Mouse (Mus musculus): Measurements from ENCODE around the gene Rnf11. TPM values are rescaled to one million over a fixed set of nuclear protein-coding genes. Genes with fewer than 3 reads are reported as not detected.
"Not testable (repeated sequence)": the region's sequence is repeated elsewhere in the genome, so short reads cannot be mapped to it uniquely, and the experiment has no call there.

Gene Rnf11
- polyA plus RNA-seq, 1 experiment from 2014 or later: 43.3 TPM

DNA sequence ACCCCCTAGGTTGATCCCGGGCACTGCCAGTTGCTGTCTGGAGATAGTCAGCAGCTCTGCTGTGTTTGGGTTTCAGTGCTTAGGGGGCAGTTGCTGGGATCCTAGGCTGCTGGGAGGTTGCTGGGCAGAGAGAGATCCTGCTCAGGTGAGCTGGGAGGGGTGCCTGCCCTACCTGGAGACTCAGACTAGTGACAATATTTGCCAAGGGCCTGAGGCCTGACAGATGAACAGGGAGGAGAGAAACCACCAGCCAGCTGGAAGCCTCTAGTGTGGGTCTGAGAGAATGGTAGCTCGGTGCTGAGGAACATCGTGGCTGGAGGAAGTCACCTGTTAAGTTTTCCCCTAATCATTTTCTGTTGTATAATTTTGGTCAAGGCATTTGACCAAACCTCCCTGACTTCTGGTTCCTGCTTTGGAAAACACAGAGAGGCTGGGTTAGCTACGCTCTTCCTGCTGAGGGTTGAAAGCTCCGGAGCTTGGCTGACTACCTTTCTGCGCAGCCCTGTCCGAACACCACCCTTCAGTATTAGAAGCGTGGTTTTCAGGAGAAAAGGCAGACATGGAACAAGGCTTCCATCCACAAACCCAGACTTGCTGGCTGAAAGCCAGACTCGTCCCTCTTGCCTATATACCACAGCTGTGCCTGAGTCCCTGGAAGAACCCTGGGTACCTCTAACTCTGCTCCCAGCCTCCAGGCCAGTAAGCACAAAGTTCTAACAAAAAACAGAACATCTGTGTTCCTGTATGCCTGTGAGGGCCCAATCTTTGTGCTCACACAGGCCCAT is 76.6 kb downstream of the Rnf11 start:
- H3K9ac ChIP-seq: 0 out of 2 replicates have a peak overlapping the region, but pooled peaks have one; percentile 53

DNA sequence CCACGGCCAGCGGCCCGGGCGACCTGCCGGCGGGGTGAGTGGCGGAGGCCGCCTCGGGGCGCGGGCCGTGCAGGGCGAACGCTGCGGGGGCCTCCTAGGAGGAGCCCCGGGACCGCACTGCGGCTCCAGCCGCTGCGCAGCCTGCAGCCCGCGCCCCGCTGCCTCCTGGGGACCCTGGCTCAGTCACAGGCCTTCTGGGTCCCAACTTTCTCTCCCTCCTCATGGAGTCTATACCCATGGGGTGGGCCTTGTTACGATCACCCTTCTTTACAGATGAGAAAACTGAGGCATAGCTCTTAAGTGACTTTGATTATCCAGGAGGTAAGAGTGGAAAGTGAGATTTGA is 77.4 kb downstream of the Rnf11 start:
- Histone ChIP-seq H3K4me2 (peak overlapping the region; percentile 99), H3K36me3 (no peaks in the 10 kb centered on the region), H3K9ac (peak overlapping the region; percentile 53), H3K27ac (peak overlapping the region; percentile 57), H3K4me1 (peaks cover 25% of the 10 kb centered on the region), H3K9me3 (no peaks in the 10 kb centered on the region), H3K27me3 (no peaks in the 10 kb centered on the region), H3K4me3 (peak overlapping the region; percentile 65)
- ATAC-seq (ENCODE audit: borderline replicate concordance, extremely low read depth, low FRiP score, low TSS enrichment): no peak; the same call in 1 of the 2 replicates
- WGBS: 2% methylated on average over 22 of the region's 24 CpGs

More for the DNA sequence above, 76.6 kb downstream of the Rnf11 start:
- WGBS: 57% methylated on average over 9 of the region's 9 CpGs
- H3K4me1 ChIP-seq: peaks cover 25% of the 10 kb centered on the region
- H3K9me3 ChIP-seq: no peaks in the 10 kb centered on the region
- H3K4me2 ChIP-seq: peak overlapping the region; percentile 99
- no peaks in the 10 kb centered on the region for H3K36me3 ChIP-seq
- peak overlapping the region; percentile 65 for H3K4me3 ChIP-seq
- no peak for ATAC-seq (ENCODE audit: borderline replicate concordance, extremely low read depth, low FRiP score, low TSS enrichment)
- peak overlapping the region; percentile 26; the same call in 1 of the 2 replicates for H3K27ac ChIP-seq
- H3K27me3 ChIP-seq: no peaks in the 10 kb centered on the region

- peak within 1 kb of the TSS; percentile 57 for H3K27ac ChIP-seq
- peak within 1 kb of the TSS; percentile 99 for H3K4me2 ChIP-seq
- no peaks in the 10 kb centered on the region for H3K9me3 ChIP-seq
- H3K27me3 ChIP-seq: no peaks in the 10 kb centered on the region
- H3K9ac ChIP-seq: peak within 1 kb of the TSS; percentile 53
- ATAC-seq (ENCODE audit: borderline replicate concordance, extremely low read depth, low FRiP score, low TSS enrichment): peak; percentile 69
- peak within 1 kb of the TSS; percentile 65 for H3K4me3 ChIP-seq
- under 1% methylated on average over 56 of the region's 56 CpGs for WGBS
- H3K4me1 ChIP-seq: peaks cover 25% of the 10 kb centered on the region
- no peaks in the 10 kb centered on the region for H3K36me3 ChIP-seq
Measured at GRCm38 (mm10) chr4:109406486-109407175, 77.9 kb downstream of the Rnf11 start, which contains the start of gene Ttc39a. Gene Ttc39a, plus strand, starts transcription at chr4:109406623.

DNA sequence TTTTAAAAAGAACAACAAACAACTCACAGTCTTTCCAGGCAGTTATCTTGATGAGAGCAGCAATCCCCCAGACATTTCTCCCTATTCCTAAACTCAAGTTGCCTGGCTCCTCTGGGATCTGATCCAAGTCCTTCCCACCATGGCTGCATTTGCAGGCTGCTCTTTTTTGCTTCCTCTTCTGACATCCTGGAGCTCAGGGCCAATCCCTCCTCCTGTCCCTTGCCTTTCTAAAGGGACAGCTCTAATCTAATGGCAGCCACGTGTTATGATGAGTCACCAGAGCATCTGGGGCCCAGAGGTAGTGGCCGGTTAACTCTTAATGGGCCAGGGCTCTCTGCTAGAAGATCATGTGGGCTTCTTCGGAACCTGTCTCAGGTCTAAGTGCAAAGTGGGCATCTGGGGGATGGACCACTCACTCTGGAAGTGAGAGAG is 78.5 kb downstream of the Rnf11 start:
- H3K4me1 ChIP-seq: peaks cover 25% of the 10 kb centered on the region
- WGBS: 2% methylated on average over 3 of the region's 3 CpGs
- H3K27ac ChIP-seq: peak overlapping the region; percentile 57
- H3K4me2 ChIP-seq: peak overlapping the region; percentile 99
- H3K9ac ChIP-seq: peak overlapping the region; percentile 53; the same call in 1 of the 2 replicates
- H3K4me3 ChIP-seq: peak overlapping the region; percentile 65
- H3K9me3 ChIP-seq: no peaks in the 10 kb centered on the region
- no peaks in the 10 kb centered on the region for H3K27me3 ChIP-seq
- ATAC-seq (ENCODE audit: borderline replicate concordance, extremely low read depth, low FRiP score, low TSS enrichment): peak; percentile 82
- no peaks in the 10 kb centered on the region for H3K36me3 ChIP-seq

DNA sequence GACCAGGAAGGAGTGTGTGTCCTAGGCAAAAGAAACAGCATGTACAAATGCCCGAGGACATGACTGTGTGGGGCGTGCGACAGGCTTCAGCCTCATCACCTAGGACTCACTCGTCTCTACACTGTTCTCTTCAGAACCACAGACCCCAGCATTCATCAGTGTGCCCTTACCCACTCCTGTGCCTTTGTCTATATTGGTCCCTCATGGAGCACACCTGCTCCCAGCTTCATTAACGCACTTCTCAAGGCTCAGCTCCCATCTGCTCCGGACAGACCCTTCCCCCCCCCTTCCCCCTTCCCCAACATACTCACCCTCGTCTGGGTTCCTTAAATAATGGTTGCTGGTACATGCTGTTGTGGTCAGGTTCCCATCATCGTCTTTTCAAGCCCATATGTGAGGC is 79.1 kb downstream of the Rnf11 start:
- H3K9ac ChIP-seq: no peak overlapping the region
- H3K4me3 ChIP-seq: peak overlapping the region; percentile 65

GRCm38 (mm10) chr4:109404908-109405307 is 79.6 kb downstream of the Rnf11 start:
- not testable (repeated sequence) for H3K9ac ChIP-seq; ATAC-seq (ENCODE audit: borderline replicate concordance, extremely low read depth, low FRiP score, low TSS enrichment); H3K27ac ChIP-seq; H3K36me3 ChIP-seq; H3K4me3 ChIP-seq; H3K4me2 ChIP-seq; H3K27me3 ChIP-seq; H3K9me3 ChIP-seq
- 89% methylated on average over 3 of the region's 3 CpGs for WGBS
- H3K4me1 ChIP-seq: peaks cover 25% of the 10 kb centered on the region

More for the DNA sequence above, 79.1 kb downstream of the Rnf11 start:
- Histone ChIP-seq H3K36me3 (no peaks in the 10 kb centered on the region), H3K27ac (peak overlapping the region; percentile 57), H3K9me3 (no peaks in the 10 kb centered on the region), H3K4me1 (peaks cover 25% of the 10 kb centered on the region), H3K27me3 (no peaks in the 10 kb centered on the region), H3K4me2 (peak overlapping the region; percentile 99; the same call in 1 of the 2 replicates)
- ATAC-seq (ENCODE audit: borderline replicate concordance, extremely low read depth, low FRiP score, low TSS enrichment): no peak
- 57% methylated on average over 8 of the region's 8 CpGs for WGBS

- H3K4me1 ChIP-seq: peaks cover 9% of the 10 kb centered on the region
- H3K27ac ChIP-seq: no peak overlapping the region
- no peak for ATAC-seq (ENCODE audit: borderline replicate concordance, extremely low read depth, low FRiP score, low TSS enrichment)
- H3K36me3 ChIP-seq: no peaks in the 10 kb centered on the region
- no peaks in the 10 kb centered on the region for H3K9me3 ChIP-seq
- WGBS: 58% methylated on average over 5 of the region's 5 CpGs
- no peak overlapping the region for H3K9ac ChIP-seq
- no peak overlapping the region for H3K4me2 ChIP-seq
- H3K4me3 ChIP-seq: no peak overlapping the region
- H3K27me3 ChIP-seq: no peaks in the 10 kb centered on the region
Measured at GRCm38 (mm10) chr4:109401176-109401689, 83.3 kb downstream of the Rnf11 start.

Other genes starting within 250 kb of the Rnf11 start
- gene Eps15, start 204.5 kb downstream of the Rnf11 start, polyA plus RNA-seq (2015; fragmentation: Nextera tagmentation; extraction: Ambion mirVana): 38.6 and 47.3 TPM in 2 replicates
- gene Ttc39a, start 78.1 kb downstream of the Rnf11 start, polyA plus RNA-seq (2015; fragmentation: Nextera tagmentation; extraction: Ambion mirVana): 6.3 and 6.5 TPM in 2 replicates
- gene 4930522H14Rik, start 46.6 kb upstream of the Rnf11 start, polyA plus RNA-seq (2015; fragmentation: Nextera tagmentation; extraction: Ambion mirVana): not detected in 2 replicates
- 16.7 and 18.0 TPM in 2 replicates for gene Cdkn2c, start 182.5 kb upstream of the Rnf11 start, polyA plus RNA-seq (2015; fragmentation: Nextera tagmentation; extraction: Ambion mirVana)
- 24.3 and 25.0 TPM in 2 replicates for gene Faf1, start 191.9 kb upstream of the Rnf11 start, polyA plus RNA-seq (2015; fragmentation: Nextera tagmentation; extraction: Ambion mirVana)

Data from lung, embryonic 15.5 days (tissue).